Mouse (Mus musculus) stomach, postnatal 0 days (tissue): ENCODE measurements around the gene Ctf1.

Source experiments
- CTCF ChIP-seq: IDR thresholded peaks from 2 replicates; pipeline ENCODE4 v1.5.1; 2016; ENCODE audit warnings: antibody characterized with exemption, low read depth, mild to moderate bottlenecking, moderate library complexity
- EP300 ChIP-seq: optimal IDR thresholded peaks from 2 replicates; pipeline ENCODE3; 2016; ENCODE audit warnings: antibody characterized with exemption

- no peak for TF ChIP-seq CTCF
- no peak for TF ChIP-seq EP300
Observed at GRCm38 (mm10) chr7:127711456-127711855, 1.1 kb upstream of the Ctf1 start.
